Mouse (Mus musculus) cortical plate, adult 2 months (tissue): ENCODE data around the gene Fam81b. TPM values are rescaled to one million over a fixed set of nuclear protein-coding genes. Genes with fewer than 3 reads are reported as not detected.
"Not testable (repeated sequence)": the region's sequence is repeated elsewhere in the genome, so short reads cannot be mapped to it uniquely, and the experiment has no call there.

Experiments
- H3K27ac ChIP-seq: fragments of 200-500 bp; 2 replicates; pipeline ENCODE4 v1.5.1; 2012; ENCODE audit warnings: low read length, control low read depth, inconsistent platforms; ENCODE audit not compliant: insufficient read depth
- H3K4me1 ChIP-seq: fragments of 200-500 bp; 2 replicates; pipeline ENCODE4 v1.6.1; 2011; ENCODE audit warnings: low read length; ENCODE audit not compliant: control insufficient read depth, insufficient read depth
- H3K4me3 ChIP-seq: fragments of 200-500 bp; 2 replicates; pipeline ENCODE4 v1.5.1; 2011; ENCODE audit warnings: mild to moderate bottlenecking, low read length, control low read depth; ENCODE audit not compliant: insufficient read depth
- CTCF ChIP-seq: fragments of 200-500 bp; IDR thresholded peaks from 2 replicates; pipeline ENCODE4 v1.5.1; 2011; ENCODE audit warnings: mild to moderate bottlenecking, control low read depth, low read length; ENCODE audit not compliant: insufficient read depth; ENCODE audit errors: extremely low read depth
- POLR2A ChIP-seq: fragments of 200-500 bp; IDR thresholded peaks from 2 replicates; pipeline ENCODE4 v1.6.1; 2011; ENCODE audit warnings: mild to moderate bottlenecking, low read length, control low read depth; ENCODE audit not compliant: insufficient read depth; ENCODE audit errors: extremely low read depth
- polyA plus RNA-seq: library from polyadenylated mRNA; depleted of rRNA; stranded (reverse); fragments of >200 nt; gene quantifications from 2 replicates; pipeline ENCODE4 v1.2.3, GENCODE M21; 2012; rRNA removed

Gene Fam81b
- 0.04 and 0.17 TPM in 2 replicates for polyA plus RNA-seq

GRCm38 (mm10) chr13:76304637-76305122, at the start of gene Fam81b:
TSS of gene Fam81b (minus strand) at chr13:76305072.
- no peak for TF ChIP-seq CTCF
- TF ChIP-seq POLR2A = no peak
- Histone ChIP-seq H3K4me3 (no peak within 1 kb of the TSS), H3K27ac (no peak within 1 kb of the TSS)

GRCm38 (mm10) chr13:76345941-76346340, 41.1 kb upstream of the Fam81b start:
- H3K4me3 ChIP-seq, H3K4me1 ChIP-seq, H3K27ac ChIP-seq: not testable (repeated sequence)

More at GRCm38 (mm10) chr13:76304637-76305122, at the start of gene Fam81b:
- no peaks in the 10 kb centered on the region; the same call in 1 of the 2 replicates for H3K4me1 ChIP-seq

DNA sequence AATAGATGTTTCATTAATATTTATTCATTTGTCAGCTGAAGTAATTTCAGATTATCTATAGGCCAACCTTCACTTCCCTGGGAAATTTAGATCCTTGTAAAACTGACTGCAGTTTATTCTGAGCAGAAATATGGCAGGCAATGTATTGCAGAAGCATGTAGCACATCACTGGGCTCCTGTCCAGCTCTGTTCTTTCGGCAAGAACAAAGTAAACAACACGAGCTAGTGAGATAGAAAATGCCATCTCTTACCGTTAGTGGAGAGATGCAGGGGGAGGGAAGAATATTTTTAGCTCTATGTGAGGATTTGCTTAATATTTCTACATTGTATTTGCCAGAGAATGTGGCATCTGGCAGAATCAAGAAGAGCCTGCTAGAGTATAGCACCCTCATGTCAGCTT, 13.8 kb upstream of the Fam81b start:
- Histone ChIP-seq H3K27ac (no peak overlapping the region), H3K4me1 (no peaks in the 10 kb centered on the region), H3K4me3 (no peak overlapping the region)
- TF ChIP-seq POLR2A (no peak), CTCF (no peak)

- no peak overlapping the region for H3K27ac ChIP-seq
- no peak for TF ChIP-seq CTCF
- no peak for TF ChIP-seq POLR2A
- no peaks in the 10 kb centered on the region for H3K4me1 ChIP-seq
- no peak overlapping the region for H3K4me3 ChIP-seq
Measured at GRCm38 (mm10) chr13:76311580-76311979, 6.7 kb upstream of the Fam81b start.

- Histone ChIP-seq H3K4me1 (no peaks in the 10 kb centered on the region), H3K27ac (no peak overlapping the region), H3K4me3 (no peak overlapping the region)
- TF ChIP-seq POLR2A (no peak), CTCF (no peak)
Measured at GRCm38 (mm10) chr13:76308811-76309210, 3.9 kb upstream of the Fam81b start.

DNA sequence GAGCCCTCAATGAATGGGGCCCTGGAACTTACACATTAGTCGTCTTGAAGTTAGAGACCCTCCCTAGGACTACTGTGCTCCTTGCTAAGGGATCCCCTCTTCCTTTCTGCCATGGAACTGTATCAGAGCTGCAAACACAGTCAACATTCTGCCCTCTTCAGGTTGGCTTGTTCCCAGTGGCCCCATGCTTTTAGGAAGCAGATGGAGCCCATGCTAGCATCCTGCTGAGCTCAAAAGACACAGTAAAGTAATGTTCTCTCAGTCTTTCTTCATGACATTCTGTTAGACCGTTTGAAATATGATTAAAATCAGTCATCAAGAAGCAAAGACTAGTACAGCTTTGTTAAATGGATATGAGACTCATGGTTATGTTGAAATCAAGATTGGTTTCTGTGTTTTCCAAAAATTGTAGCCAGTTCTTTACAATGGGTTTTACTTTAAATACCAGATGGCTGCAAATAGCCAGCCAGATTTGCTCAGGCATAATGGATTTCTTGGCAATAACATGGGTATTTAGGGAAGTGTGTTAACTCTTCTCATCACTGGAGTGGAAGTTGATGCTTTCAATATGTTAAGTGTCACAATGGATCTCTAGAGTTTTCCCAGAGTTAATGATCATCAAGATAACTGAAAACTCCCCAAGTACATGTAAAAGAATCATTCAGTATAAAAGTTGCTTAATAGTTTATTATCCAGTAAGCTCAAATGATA, 938 bp upstream of the Fam81b start:
- Histone ChIP-seq H3K4me3 (no peak overlapping the region), H3K4me1 (no peaks in the 10 kb centered on the region; the same call in 1 of the 2 replicates), H3K27ac (no peak overlapping the region)
- no peak for TF ChIP-seq CTCF
- no peak for TF ChIP-seq POLR2A

DNA sequence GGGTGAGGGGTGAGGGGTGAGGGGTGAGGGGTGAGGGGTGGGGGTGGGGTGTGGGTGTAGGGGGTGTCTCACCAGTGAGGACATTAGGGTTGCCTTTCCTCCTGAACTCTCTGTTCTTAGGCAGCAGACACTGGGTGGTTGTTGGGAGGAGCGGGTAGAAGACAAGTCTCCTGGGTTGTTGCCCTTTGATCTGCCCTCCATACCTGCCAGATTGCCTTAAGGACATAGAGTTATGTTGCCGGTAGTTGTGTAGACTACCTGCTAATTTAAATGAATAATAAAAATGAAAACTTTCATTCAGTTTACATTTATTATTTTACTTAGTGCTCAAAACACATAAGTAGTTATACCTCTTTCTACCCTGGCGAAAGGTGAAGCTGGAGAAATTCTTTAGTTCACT, 369 bp upstream of the Fam81b start:
- TF ChIP-seq CTCF (no peak), POLR2A (no peak)
- Histone ChIP-seq H3K4me3 (no peak overlapping the region), H3K4me1 (no peaks in the 10 kb centered on the region; the same call in 1 of the 2 replicates), H3K27ac (no peak overlapping the region)

DNA sequence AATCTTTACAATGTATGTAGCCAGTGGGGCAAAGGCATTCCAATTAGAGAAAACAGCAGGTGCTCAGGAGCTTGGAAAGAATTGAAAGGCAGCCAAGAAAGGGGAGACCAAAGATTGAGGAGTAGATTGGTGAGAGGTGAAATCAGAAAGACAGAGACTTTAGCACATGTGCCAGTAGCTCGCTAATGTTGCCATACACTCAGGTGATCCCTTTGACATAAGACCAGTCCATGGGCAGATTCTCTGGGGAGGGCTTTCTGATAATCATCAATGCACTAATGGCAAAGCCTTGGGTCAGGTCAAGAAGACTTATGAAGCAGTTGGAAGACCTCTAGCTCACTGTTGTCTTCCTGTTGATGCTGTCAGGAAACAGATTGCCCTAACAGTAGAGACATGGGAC, 671 bp downstream of the Fam81b start:
- Histone ChIP-seq H3K27ac (no peak overlapping the region), H3K4me3 (no peak overlapping the region), H3K4me1 (no peaks in the 10 kb centered on the region; the same call in 1 of the 2 replicates)

GRCm38 (mm10) chr13:76303160-76303559, 1.7 kb downstream of the Fam81b start:
- Histone ChIP-seq H3K4me1 (no peaks in the 10 kb centered on the region; the same call in 1 of the 2 replicates), H3K27ac (no peak overlapping the region), H3K4me3 (no peak overlapping the region)
- TF ChIP-seq CTCF = no peak
- TF ChIP-seq POLR2A = no peak

More for the DNA sequence above, 671 bp downstream of the Fam81b start:
- no peak for TF ChIP-seq POLR2A
- TF ChIP-seq CTCF = no peak

DNA sequence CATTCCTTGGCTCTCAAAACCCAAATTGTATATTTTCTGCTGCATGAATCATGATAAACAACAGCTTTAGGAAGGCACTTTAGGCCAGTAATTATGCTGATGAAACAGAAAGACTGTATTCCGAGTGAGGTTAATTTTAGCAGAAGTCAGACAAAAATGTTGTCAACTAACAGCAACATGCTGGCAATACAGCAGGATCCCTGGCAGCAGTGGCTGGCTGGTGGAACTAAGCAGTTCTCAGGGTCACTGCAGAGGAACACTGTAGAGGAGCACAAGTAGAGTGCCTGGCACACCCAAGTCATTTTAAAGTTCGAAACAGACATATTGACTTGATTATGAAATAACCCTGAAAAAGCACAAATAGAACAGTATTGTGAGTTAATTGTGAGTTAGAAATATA, 2.8 kb downstream of the Fam81b start:
- H3K4me1 ChIP-seq = no peaks in the 10 kb centered on the region; the same call in 1 of the 2 replicates
- TF ChIP-seq CTCF (no peak), POLR2A (no peak)
- H3K27ac ChIP-seq = no peak overlapping the region
- no peak overlapping the region for H3K4me3 ChIP-seq
